Mouse (Mus musculus) retina, embryonic 14.5 days (tissue): Measurements from ENCODE around the gene Ngrn.

Experiments used
- DNase-seq: peaks from one replicate; pipeline ENCODE4 v3.0.0-alpha.2; 2015; ENCODE audit warnings: low spot score

The Ngrn gene

GRCm38 (mm10) chr7:80307766-80308165, 46.8 kb downstream of the Ngrn start:
- no peak for DNase-seq

DNA sequence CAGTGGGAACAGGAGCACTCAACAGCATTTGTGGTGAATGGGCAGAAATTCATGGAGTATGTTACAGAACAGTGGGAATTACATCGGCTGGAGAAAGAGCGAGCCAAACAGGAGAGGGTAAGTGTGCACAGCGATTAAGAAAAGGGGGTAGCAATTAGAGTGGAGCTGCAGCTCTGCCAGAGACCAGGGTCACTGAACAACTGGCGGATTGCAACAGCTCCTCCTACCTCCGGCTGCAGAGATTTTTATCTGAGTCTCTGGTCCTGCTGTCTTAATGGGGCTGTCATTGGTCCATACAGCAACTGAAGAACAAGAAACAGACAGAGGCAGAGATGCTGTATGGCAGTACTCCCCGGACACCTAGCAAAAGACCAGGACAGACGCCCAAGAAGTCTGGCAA, 49.8 kb downstream of the Ngrn start:
- no peak for DNase-seq
